Mouse (Mus musculus) skeletal muscle tissue, adult 2 months (tissue): ENCODE results near the gene Dusp2.

Experiments used
- DNase-seq: peaks from one replicate; pipeline ENCODE4 v3.0.0-alpha.2; 2012; ENCODE audit warnings: low read depth, low spot score

The Dusp2 gene

GRCm38 (mm10) chr2:127364452-127364851, 28.5 kb downstream of the Dusp2 start:
- no peak for DNase-seq

- no peak for DNase-seq
Measured at GRCm38 (mm10) chr2:127367126-127367820, 31.3 kb downstream of the Dusp2 start.

- DNase-seq = no peak
Measured at GRCm38 (mm10) chr2:127369703-127370376, 33.9 kb downstream of the Dusp2 start.

- no peak for DNase-seq
Measured at GRCm38 (mm10) chr2:127370561-127371483, 34.9 kb downstream of the Dusp2 start.

GRCm38 (mm10) chr2:127371484-127371861, 35.5 kb downstream of the Dusp2 start:
- no peak for DNase-seq

GRCm38 (mm10) chr2:127372082-127372481, 36.1 kb downstream of the Dusp2 start:
- no peak for DNase-seq

GRCm38 (mm10) chr2:127374131-127374530, 38.2 kb downstream of the Dusp2 start:
- no peak for DNase-seq

- DNase-seq = no peak
Measured at GRCm38 (mm10) chr2:127375087-127375486, 39.1 kb downstream of the Dusp2 start.

- DNase-seq = no peak
Measured at GRCm38 (mm10) chr2:127375759-127376341, 39.9 kb downstream of the Dusp2 start.

- DNase-seq = no peak
Measured at GRCm38 (mm10) chr2:127376423-127377051, 40.6 kb downstream of the Dusp2 start.

- no peak for DNase-seq
Measured at GRCm38 (mm10) chr2:127377942-127378610, 42.1 kb downstream of the Dusp2 start.

- DNase-seq = no peak
Measured at GRCm38 (mm10) chr2:127378611-127378990, 42.6 kb downstream of the Dusp2 start.

- DNase-seq = peak; percentile 32
Measured at GRCm38 (mm10) chr2:127379250-127379649, 43.3 kb downstream of the Dusp2 start.

GRCm38 (mm10) chr2:127383881-127384280, 47.9 kb downstream of the Dusp2 start:
- DNase-seq = no peak

- DNase-seq = no peak
Measured at GRCm38 (mm10) chr2:127387521-127387920, 51.6 kb downstream of the Dusp2 start.
